Mouse (Mus musculus): ENCODE measurements around the gene Sytl1.

DNA sequence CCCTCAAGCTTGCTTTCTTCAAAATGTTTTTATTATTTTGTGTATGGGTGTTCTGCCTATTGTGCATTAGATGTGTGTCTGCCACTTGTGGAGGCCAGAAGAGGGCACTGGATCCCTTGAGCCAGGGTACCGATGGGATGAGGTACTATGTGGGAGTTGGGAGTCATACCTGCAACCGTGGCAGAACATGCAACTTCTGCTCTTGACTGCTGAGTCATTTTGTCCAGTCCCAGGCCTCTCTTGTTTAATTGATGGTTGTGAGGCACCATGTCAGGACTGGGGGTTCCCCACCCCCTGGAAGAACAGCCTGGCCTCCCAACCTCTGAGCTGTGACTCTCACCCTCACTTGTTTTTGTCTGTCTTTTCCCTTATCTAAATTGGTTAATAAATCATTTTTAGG lies 1.6 kb upstream of the Sytl1 start:
- TF ChIP-seq CTCF (IDR thresholded peaks at IDR 0.05; ENCODE audit: low read depth) (no peak), EP300 (IDR thresholded peaks at IDR 0.05; ENCODE audit: low read depth) (no peak)

All from heart, postnatal 0 days (tissue).